Mouse (Mus musculus) ovary, adult 18-20 months (tissue): ENCODE data around the gene Mixl1.

ENCODE experiments used
- DNase-seq: peaks from one replicate; pipeline ENCODE4 v3.0.0; 2022; ENCODE audit warnings: low spot score, mixed read lengths

The Mixl1 gene

GRCm38 (mm10) chr1:180696626-180697352 is at the start of gene Mixl1:
Gene Mixl1, minus strand, starts transcription at chr1:180697034.
- no peak for DNase-seq

DNA sequence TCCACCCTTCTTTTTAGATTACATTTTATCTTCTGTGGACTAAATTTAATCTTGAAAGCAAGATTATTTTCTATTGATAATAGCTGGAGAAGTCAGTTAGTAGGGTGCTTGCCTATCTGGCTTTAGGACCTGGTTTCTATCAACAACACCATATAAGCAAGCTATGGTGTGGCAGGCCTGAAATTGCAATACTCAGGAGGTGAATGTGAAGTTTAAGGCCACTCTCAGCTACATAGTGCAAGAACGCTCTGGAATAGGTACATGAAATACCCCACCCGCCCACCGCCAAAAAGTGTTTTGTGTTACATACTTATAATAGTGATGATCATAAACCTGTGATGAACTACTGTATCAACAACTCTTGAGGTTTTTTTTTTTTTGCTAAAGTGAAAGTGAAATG is 32.4 kb upstream of the Mixl1 start:
- no peak for DNase-seq

GRCm38 (mm10) chr1:180726183-180726582 is 29.3 kb upstream of the Mixl1 start:
- DNase-seq: peak; percentile 3

DNA sequence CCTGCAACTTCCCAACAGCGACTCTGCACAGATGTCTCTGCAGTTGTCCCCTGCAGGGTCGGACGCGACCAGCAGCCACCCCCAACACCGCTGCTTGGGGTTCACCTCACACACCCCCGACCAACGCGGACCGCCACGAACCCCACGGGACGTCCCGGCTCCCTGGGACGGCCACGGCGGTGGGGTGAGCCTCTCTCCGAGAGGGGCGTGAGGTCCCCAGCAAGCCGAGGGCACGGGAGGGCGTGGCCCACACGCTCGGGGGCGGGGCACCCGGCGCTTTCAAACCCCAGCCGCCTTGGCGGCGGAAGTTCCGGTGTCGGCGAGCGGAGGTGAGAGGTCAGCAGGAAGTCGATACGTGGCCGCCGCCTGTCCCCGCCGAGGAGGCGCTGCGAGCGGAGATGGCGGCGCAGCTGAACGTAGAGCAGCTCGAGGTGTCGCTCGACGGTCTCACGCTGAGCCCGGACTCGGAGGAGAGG is 28.9 kb upstream of the Mixl1 start, which contains the start of gene Acbd3:
Gene Acbd3, plus strand, starts transcription at position 340 of the 476 bp plus-strand sequence.
- DNase-seq: peak; percentile 87

DNA sequence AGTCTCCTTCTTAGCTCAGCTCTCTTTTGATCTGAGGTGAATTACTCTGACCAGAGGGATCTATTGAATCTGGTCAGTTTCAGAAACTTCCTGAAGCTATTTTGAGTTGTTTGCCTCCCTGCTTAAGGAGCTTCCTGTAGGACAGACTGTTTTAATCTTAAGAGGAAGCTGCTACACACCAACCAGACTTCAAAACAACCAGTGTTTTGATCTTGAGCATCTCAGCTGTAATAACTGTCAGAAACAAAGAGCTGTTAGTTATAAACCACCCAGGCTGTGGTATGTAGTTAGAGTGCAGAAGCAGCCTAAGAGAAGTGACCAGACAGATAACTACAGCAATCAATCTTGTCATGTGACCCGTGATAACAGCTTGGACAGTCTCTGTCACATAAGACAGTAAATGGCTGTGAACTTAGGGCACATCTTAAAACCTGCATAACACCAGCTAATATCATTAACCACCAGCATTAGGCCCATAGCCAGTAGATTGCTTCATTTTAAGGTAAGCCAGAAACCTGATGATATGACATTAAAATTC is 26.9 kb upstream of the Mixl1 start:
- no peak for DNase-seq

DNA sequence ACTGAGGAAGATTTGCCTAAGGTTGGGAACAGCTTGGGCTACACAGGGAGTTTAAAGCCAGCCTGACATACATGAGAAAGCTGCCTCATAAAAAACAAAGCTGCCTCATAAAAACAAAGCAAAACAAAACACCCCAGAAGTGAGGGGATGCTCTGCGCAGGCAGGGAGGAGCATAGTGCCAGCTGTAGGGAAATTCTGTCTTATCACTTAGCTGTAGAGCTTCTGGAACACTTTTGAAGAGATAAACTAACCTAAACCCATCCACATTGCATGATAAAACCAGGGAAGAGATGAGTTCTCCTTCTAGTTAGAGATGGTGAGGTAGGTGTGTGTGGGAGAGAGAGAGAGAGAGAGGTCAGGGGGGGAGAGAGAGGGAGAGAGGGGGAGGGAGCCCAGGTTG is 25.8 kb upstream of the Mixl1 start:
- DNase-seq: no peak

DNA sequence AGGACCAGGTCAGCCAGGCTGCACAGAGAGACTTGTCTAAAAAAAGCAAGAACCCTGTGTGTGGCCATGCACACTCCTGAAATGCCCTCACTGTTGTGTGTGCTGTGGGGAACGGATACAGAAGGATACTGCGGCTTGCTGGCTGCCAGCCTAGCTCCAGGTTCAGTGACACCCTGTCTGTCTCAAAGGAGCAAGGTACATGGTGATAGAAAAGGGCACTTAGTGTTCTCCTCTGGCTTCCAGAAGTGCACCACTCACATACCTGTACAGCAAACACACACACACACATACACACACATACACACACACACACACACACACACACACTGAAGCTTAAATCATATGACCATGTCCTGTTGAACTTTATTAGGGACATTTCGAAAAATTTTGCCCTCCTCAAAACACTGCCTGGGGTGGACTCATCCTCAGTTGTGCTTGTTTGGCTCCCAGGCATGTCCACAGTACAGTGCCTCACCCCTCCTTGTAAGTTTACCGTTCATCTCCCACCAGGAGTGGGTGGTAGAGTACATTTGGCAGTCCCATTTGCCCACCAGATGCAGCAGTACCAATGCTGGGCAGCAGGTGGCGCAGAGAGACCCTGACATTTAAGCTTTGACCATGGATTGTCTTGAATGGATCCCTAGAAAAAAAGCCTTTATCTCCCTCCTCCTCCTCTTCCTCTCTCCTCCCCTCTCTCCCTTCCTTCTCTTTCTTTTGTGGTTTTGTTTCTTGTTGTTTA is 23.3 kb upstream of the Mixl1 start:
- DNase-seq: peak; percentile 34

- no peak for DNase-seq
These were observed 22.6 kb upstream of the Mixl1 start for GRCm38 (mm10) chr1:180719483-180719882.

DNA sequence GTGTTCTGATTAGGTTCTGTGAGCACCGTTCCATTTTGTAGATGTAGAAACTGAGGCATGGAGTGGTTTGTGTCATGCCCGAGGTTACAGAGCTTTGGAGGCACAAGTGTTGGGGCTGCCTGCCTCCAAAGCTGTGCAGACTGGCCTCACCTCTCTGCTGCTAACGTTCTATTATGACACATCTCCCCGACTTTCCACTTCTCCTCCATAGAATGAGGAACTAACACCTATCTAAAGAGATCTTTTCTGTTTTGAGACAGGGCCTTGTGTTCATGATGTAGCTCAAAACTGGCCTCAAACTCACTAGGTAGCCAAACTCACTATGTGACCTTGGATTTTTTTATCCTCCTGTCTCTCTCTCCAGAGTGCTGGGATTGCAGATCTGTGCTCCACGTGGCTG is 21.9 kb upstream of the Mixl1 start:
- DNase-seq: no peak

DNA sequence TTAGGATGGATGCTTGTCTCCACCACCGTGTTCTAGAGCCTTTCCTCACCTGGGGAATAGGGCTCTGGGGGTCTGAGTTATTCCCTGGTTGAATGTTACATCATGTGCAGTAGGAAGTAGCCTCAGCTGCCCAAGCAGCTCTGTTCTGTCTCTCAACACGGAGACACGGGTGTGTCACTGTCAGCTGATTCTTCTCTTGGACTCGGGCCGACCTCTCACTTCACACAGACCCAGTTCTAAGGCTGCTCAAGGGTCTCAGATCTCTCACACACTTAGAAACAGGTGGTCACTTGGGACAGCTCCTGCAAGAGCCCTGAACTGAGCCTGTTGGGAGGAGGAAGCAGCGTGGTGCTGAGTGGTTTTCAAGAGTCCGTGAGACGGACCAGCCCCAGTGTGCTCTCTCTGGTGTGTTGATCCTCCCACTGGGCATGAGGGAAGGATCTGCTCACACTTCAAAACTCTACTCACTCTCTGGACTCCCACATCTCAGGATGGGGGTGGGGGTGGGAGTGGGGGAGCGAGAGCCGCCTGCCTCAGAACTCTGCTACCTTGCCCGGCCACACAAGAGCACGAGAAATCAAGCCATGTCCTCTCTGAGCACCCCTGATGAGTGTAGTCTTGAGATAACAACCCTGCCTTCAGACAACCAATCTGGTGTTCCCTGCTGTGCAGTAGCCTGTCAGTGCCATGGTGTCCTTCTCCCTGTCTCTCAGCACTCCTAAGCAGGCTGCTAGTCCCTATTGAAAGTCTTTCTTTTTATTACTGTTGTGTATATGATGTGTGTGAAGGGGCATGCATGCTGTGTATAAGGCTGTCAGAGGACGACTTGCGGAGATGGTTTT is 12.3 kb upstream of the Mixl1 start:
- no peak for DNase-seq

DNA sequence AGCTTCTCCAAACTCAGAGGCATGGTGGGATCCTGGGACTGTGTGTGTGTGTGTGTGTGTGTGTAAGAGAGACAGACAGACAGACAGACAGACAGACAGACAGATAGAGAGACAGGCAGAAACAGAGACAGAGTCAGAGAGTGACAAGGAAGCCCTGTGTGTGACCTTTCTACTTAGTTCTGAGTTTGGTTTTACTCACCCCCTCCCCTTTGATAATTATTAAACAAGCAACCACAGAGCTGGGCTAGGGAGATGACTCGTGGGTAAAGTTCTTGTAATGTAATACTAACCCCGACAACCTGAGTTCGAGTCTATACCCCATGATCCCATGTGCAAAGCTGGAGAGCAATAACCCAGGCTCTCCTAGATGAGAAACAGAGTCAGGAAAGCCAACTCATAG is 11.0 kb upstream of the Mixl1 start:
- DNase-seq: no peak

GRCm38 (mm10) chr1:180707368-180707767 is 10.5 kb upstream of the Mixl1 start:
- DNase-seq: no peak

DNA sequence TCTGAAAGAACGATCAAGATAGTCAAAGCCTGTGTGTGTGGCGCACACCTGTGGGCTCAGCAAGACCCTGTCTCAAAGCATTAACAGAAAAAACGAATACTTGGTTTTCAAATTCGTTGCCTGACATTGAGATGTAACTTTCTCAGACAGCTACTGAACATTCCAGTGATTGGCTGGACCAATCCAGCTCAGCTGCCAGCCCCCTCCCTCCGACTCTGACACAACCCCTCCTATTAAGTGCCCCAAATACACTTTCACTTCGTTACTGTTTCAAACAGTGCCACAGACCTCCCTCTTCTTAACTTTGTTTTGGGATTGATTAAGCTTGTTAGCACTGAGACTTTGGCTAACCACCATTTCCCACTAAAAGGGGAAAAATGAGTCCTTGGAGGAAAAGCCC is 6.6 kb upstream of the Mixl1 start:
- no peak for DNase-seq

- DNase-seq: no peak
These were observed 1.2 kb upstream of the Mixl1 start for GRCm38 (mm10) chr1:180698063-180698462.

- no peak for DNase-seq
These were observed 5.5 kb downstream of the Mixl1 start for GRCm38 (mm10) chr1:180691284-180691683.
